Mouse (Mus musculus) layer of hippocampus, postnatal 10 days (tissue): ENCODE results near the gene Ctf2. TPM values are rescaled to one million over a fixed set of nuclear protein-coding genes. Genes with fewer than 3 reads are reported as not detected.

Source experiments
- DNase-seq, 2 experiments: peaks; one replicate each; pipeline ENCODE4 v3.0.0; 2021; ENCODE audit warnings: low spot score in 2 of 2
- total RNA-seq, 2 experiments: library from RNA; stranded (reverse); gene quantifications; 2 replicates each; pipeline ENCODE4 v1.2.3; 2021

Ctf2 gene
- total RNA-seq, 2 experiments from 2014 or later = not detected

- no peak for DNase-seq
Measured at GRCm38 (mm10) chr7:127760478-127760877, 28.5 kb upstream of the Ctf2 start.

GRCm38 (mm10) chr7:127759716-127760115 is 27.8 kb upstream of the Ctf2 start:
- DNase-seq = no peak

GRCm38 (mm10) chr7:127753741-127754140 is 21.8 kb upstream of the Ctf2 start:
- DNase-seq = no peak

- no peak for DNase-seq
Measured at GRCm38 (mm10) chr7:127753158-127753557, 21.2 kb upstream of the Ctf2 start.

- no peak for DNase-seq
Measured at GRCm38 (mm10) chr7:127752069-127752468, 20.1 kb upstream of the Ctf2 start.

GRCm38 (mm10) chr7:127751619-127752018 is 19.7 kb upstream of the Ctf2 start:
- DNase-seq = no peak

- DNase-seq = peak; percentile 17 to 48
Measured at GRCm38 (mm10) chr7:127750131-127751127, 18.5 kb upstream of the Ctf2 start.

- no peak for DNase-seq
Measured at GRCm38 (mm10) chr7:127748235-127748560, 16.2 kb upstream of the Ctf2 start.

GRCm38 (mm10) chr7:127747559-127748234 is 15.7 kb upstream of the Ctf2 start:
- DNase-seq = no peak

GRCm38 (mm10) chr7:127746494-127747491 is 14.8 kb upstream of the Ctf2 start:
- peak; percentile 36 to 55 for DNase-seq

- DNase-seq = peak; percentile 89 to 93
Measured at GRCm38 (mm10) chr7:127745652-127746493, 13.9 kb upstream of the Ctf2 start.

- DNase-seq = peak; percentile 89 to 92
Measured at GRCm38 (mm10) chr7:127745251-127745651, 13.3 kb upstream of the Ctf2 start.

- peak; percentile 71 to 85 for DNase-seq
Measured at GRCm38 (mm10) chr7:127744366-127745045, 12.5 kb upstream of the Ctf2 start, which contains the start of gene Fbxl19. Gene Fbxl19, plus strand, starts transcription at chr7:127744543.

- no peak for DNase-seq
Measured at GRCm38 (mm10) chr7:127730170-127730569, 1.8 kb downstream of the Ctf2 start.

- DNase-seq = no peak
Measured at GRCm38 (mm10) chr7:127727898-127728297, 4.1 kb downstream of the Ctf2 start.

GRCm38 (mm10) chr7:127725924-127726323 is 6.0 kb downstream of the Ctf2 start:
- no peak for DNase-seq

- no peak for DNase-seq
Measured at GRCm38 (mm10) chr7:127725490-127725889, 6.5 kb downstream of the Ctf2 start.

GRCm38 (mm10) chr7:127719258-127719657 is 12.7 kb downstream of the Ctf2 start:
- DNase-seq = no peak

GRCm38 (mm10) chr7:127718339-127718738 is 13.6 kb downstream of the Ctf2 start:
- no peak for DNase-seq
